Mouse (Mus musculus) olfactory bulb, adult 2 months (tissue): ENCODE data around the gene Mpig6b.

Source experiments
- CTCF ChIP-seq: fragments of 200-500 bp; IDR thresholded peaks from 2 replicates; pipeline ENCODE4 v1.5.1; 2012; ENCODE audit warnings: low read depth, mild to moderate bottlenecking, low read length, moderate library complexity; ENCODE audit not compliant: insufficient read depth
- POLR2A ChIP-seq: fragments of 200-500 bp; IDR thresholded peaks from 2 replicates; pipeline ENCODE4 v1.6.1; 2012; ENCODE audit warnings: mild to moderate bottlenecking, low read depth, low read length, moderate library complexity; ENCODE audit not compliant: insufficient read depth

- TF ChIP-seq CTCF (peak; percentile 95), POLR2A (no peak)
Observed at GRCm38 (mm10) chr17:35021163-35021808, 44.7 kb downstream of the Mpig6b start.
